Mouse (Mus musculus): ENCODE measurements around the gene Olfr976.
A peak's percentile ranks its signal among the peaks of the same experiment; 100 is the strongest.
"Not testable (repeated sequence)": the region's sequence is repeated elsewhere in the genome, so short reads cannot be mapped to it uniquely, and the experiment has no call there.

Olfr976 gene

DNA sequence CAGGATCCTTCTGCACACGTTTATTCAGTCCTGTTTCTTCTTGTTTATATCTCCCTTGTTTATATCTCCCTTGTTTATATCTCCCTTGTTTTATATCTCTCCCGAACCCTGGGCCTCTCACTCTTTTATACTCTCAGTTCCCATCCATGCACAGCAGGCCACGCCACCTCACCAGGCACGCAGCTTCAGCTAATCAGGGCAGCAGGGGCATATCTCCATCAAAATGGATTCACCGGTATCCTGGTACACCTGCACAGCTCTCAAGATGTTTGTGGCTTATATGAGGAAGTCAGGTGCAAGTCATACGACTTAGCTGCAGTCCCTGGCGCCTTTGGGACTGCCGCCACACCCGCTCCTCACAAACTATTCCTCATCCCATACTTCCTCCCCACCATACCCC lies at the start of gene Olfr976:
TSS of gene Olfr976 (minus strand) at position 101 of the 400 bp plus-strand sequence.
- not testable (repeated sequence) for DNase-seq (ENCODE audit: low read depth, low spot score)

GRCm38 (mm10) chr9:40009482-40009881 lies 48.5 kb upstream of the Olfr976 start, which contains the start of gene Olfr980:
TSS of gene Olfr980 (minus strand) at chr9:40009582.
- DNase-seq (ENCODE audit: low read depth, low spot score): no peak

DNA sequence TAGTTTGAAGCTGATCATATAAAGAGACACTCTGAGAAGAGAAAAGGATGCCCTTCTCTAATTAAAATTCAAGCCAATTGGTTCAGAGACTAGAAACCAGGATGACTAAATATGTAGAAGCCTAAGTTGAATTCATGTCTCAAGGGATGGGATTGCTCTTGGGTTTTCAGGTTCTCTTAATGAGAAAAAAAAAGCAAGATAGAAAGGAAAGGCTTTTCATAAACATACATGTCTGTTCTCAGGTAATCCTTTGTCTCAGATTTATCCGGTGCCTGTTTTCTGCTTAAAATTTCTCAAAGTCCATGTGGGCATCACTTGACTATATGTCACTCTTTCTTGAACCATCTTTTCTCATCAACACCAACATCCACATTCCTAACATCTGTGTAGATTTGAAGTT lies 42.4 kb upstream of the Olfr976 start, which contains the start of gene Olfr979:
TSS of gene Olfr979 (minus strand) at position 101 of the 400 bp plus-strand sequence.
- DNase-seq (ENCODE audit: low read depth, low spot score): no peak

GRCm38 (mm10) chr9:39991813-39992212 lies 30.9 kb upstream of the Olfr976 start, which contains the start of gene Olfr978:
TSS of gene Olfr978 (plus strand) at chr9:39992113.
- no peak for DNase-seq (ENCODE audit: low read depth, low spot score)

- DNase-seq (ENCODE audit: low read depth, low spot score): peak; percentile 74
Measured at GRCm38 (mm10) chr9:39976581-39977145, 15.7 kb upstream of the Olfr976 start.

DNA sequence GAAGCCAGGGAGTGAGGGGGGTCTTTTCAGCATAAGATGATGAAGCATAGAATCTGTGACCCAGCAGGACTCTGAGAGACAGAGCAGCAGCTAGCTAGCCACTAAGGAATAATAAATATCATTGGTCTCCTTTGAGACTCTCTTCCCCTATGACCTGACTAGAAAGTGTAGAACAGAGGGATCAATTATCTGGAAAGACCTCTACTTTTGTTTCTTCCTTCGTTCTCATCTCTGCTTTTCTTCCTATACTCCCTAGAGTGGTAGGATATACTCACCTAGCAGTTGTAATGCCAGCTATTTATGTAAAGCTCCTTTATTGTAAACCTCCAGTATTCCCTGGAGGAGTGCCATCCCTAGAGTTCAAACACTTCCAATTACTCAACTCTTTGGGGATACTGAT lies 9.0 kb downstream of the Olfr976 start, which contains the start of gene Olfr975:
TSS of gene Olfr975 (minus strand) at position 101 of the 400 bp plus-strand sequence.
- DNase-seq (ENCODE audit: low read depth, low spot score): no peak

DNA sequence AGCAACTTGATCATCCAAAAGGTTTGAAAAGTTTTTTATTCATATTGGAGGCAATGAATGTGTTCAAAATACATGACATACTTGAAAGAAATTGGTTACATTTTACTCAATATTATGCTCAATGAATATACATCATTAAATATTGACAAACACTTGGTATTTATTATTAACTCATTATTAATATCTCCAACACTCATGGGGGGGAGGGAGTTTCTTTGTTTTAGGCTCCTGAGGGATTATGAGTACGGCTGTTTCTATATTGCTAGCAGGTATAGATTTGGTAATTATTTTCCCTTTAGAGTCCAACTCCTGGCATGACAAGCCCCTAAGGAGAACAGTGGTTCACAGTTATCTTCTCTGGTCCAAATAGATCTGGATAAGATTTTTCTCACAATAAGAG lies 23.7 kb downstream of the Olfr976 start, which contains the start of gene Olfr974:
TSS of gene Olfr974 (plus strand) at position 301 of the 400 bp plus-strand sequence.
- DNase-seq (ENCODE audit: low read depth, low spot score): no peak

GRCm38 (mm10) chr9:39928837-39929236 lies 32.1 kb downstream of the Olfr976 start:
- DNase-seq (ENCODE audit: low read depth, low spot score): not testable (repeated sequence)

GRCm38 (mm10) chr9:39927975-39928836 lies 32.7 kb downstream of the Olfr976 start:
- DNase-seq (ENCODE audit: low read depth, low spot score): not testable (repeated sequence)

DNA sequence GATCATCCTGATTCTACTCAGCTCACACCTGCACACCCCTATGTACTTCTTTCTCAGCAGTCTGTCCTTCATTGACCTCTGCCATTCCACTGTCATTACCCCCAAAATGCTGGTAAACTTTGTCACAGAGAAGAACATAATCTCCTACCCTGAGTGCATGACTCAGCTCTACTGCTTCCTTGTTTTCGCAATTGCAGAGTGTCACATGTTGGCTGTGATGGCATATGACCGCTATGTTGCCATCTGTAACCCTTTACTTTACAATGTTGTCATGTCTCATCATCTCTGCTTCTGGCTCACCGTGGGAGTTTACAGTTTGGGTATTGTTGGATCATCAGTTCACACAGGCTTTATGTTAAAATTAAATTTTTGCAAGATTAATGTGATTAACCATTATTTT lies 51.0 kb downstream of the Olfr976 start:
- DNase-seq (ENCODE audit: low read depth, low spot score): no peak

GRCm38 (mm10) chr9:39907036-39907435 lies 53.9 kb downstream of the Olfr976 start, which contains the start of gene Olfr229:
TSS of gene Olfr229 (plus strand) at chr9:39907336.
- DNase-seq (ENCODE audit: low read depth, low spot score): no peak

GRCm38 (mm10) chr9:39905106-39905505 lies 55.8 kb downstream of the Olfr976 start:
- DNase-seq (ENCODE audit: low read depth, low spot score): no peak
